Mouse (Mus musculus) right cerebral cortex, adult 18-20 months (tissue): Measurements from ENCODE around the gene Fut9.

Experiments used
- DNase-seq: peaks from one replicate; pipeline ENCODE4 v3.0.0; 2022; ENCODE audit warnings: mixed read lengths

The Fut9 gene

GRCm38 (mm10) chr4:25799476-25800283 is at the start of gene Fut9:
Fut9 (minus strand) TSS chr4:25800244.
- DNase-seq = peak; percentile 88

GRCm38 (mm10) chr4:25815783-25816182 is 15.7 kb upstream of the Fut9 start:
- no peak for DNase-seq

GRCm38 (mm10) chr4:25813340-25813739 is 13.3 kb upstream of the Fut9 start:
- no peak for DNase-seq

- DNase-seq = no peak
These were observed 10.0 kb upstream of the Fut9 start for GRCm38 (mm10) chr4:25810058-25810457.

GRCm38 (mm10) chr4:25801751-25802150 is 1.7 kb upstream of the Fut9 start:
- no peak for DNase-seq

GRCm38 (mm10) chr4:25800284-25800616 is 206 bp upstream of the Fut9 start:
- DNase-seq = no peak

GRCm38 (mm10) chr4:25799051-25799475 is 981 bp downstream of the Fut9 start:
- peak; percentile 34 for DNase-seq

- DNase-seq = no peak
These were observed 1.6 kb downstream of the Fut9 start for GRCm38 (mm10) chr4:25798412-25798811.

GRCm38 (mm10) chr4:25796149-25796548 is 3.9 kb downstream of the Fut9 start:
- DNase-seq = no peak

GRCm38 (mm10) chr4:25785276-25785675 is 14.8 kb downstream of the Fut9 start:
- DNase-seq = no peak

- DNase-seq = peak; percentile 8
These were observed 31.4 kb downstream of the Fut9 start for GRCm38 (mm10) chr4:25768657-25769056.

GRCm38 (mm10) chr4:25763091-25763490 is 37.0 kb downstream of the Fut9 start:
- DNase-seq = no peak

GRCm38 (mm10) chr4:25757909-25758548 is 42.0 kb downstream of the Fut9 start:
- DNase-seq = no peak

- DNase-seq = peak; percentile 32
These were observed 58.5 kb downstream of the Fut9 start for GRCm38 (mm10) chr4:25741553-25741952.

GRCm38 (mm10) chr4:25738782-25739181 is 61.3 kb downstream of the Fut9 start:
- DNase-seq = peak; percentile 69

- peak; percentile 69 for DNase-seq
These were observed 78.5 kb downstream of the Fut9 start for GRCm38 (mm10) chr4:25721576-25721975.

- DNase-seq = no peak
These were observed 86.1 kb downstream of the Fut9 start for GRCm38 (mm10) chr4:25713907-25714306.

GRCm38 (mm10) chr4:25684976-25685375 is 115.1 kb downstream of the Fut9 start:
- no peak for DNase-seq

GRCm38 (mm10) chr4:25664196-25664595 is 135.8 kb downstream of the Fut9 start:
- no peak for DNase-seq

- no peak for DNase-seq
These were observed 138.8 kb downstream of the Fut9 start for GRCm38 (mm10) chr4:25661204-25661727.

- no peak for DNase-seq
These were observed 141.3 kb downstream of the Fut9 start for GRCm38 (mm10) chr4:25658792-25659191.

GRCm38 (mm10) chr4:25651902-25652301 is 148.1 kb downstream of the Fut9 start:
- no peak for DNase-seq

- DNase-seq = no peak
These were observed 151.9 kb downstream of the Fut9 start for GRCm38 (mm10) chr4:25648107-25648506.

GRCm38 (mm10) chr4:25647593-25647992 is 152.5 kb downstream of the Fut9 start:
- DNase-seq = no peak
